Mouse (Mus musculus) olfactory bulb, adult 2 months (tissue): Measurements from ENCODE around the gene Psg19.

Source experiments
- CTCF ChIP-seq: fragments of 200-500 bp; IDR thresholded peaks from 2 replicates; pipeline ENCODE4 v1.5.1; 2012; ENCODE audit warnings: low read depth, mild to moderate bottlenecking, low read length, moderate library complexity; ENCODE audit not compliant: insufficient read depth
- POLR2A ChIP-seq: fragments of 200-500 bp; IDR thresholded peaks from 2 replicates; pipeline ENCODE4 v1.6.1; 2012; ENCODE audit warnings: mild to moderate bottlenecking, low read depth, low read length, moderate library complexity; ENCODE audit not compliant: insufficient read depth

- TF ChIP-seq CTCF (no peak), POLR2A (no peak)
Measured at GRCm38 (mm10) chr7:18828592-18828991, 30.3 kb upstream of the Psg19 start.
